Mouse (Mus musculus) CH12.LX (cell line): ENCODE data around the gene Fpgs. TPM values are rescaled to one million over a fixed set of nuclear protein-coding genes. Genes with fewer than 3 reads are reported as not detected.

Source experiments
- DNase-seq: peaks from one replicate; pipeline ENCODE4 v3.0.0-alpha.2; 2013; ENCODE audit errors: extremely low read depth
- H3K27ac ChIP-seq: 2 replicates; pipeline ENCODE4 v1.5.1; 2012; ENCODE audit warnings: low read depth, mild to moderate bottlenecking, control low read depth, moderate library complexity; ENCODE audit not compliant: insufficient read depth
- H3K27me3 ChIP-seq: replicated peaks from 2 replicates; pipeline ENCODE3; 2012; ENCODE audit warnings: inconsistent platforms
- H3K36me3 ChIP-seq, 2 experiments: replicated peaks in 1 of 2; 2 replicates each; pipeline versions ENCODE3 to v1.6.1; 2012; ENCODE audit warnings: inconsistent platforms in 1 of 2, low read length in 1 of 2, mild to moderate bottlenecking in 1 of 2, mixed read lengths in 1 of 2, moderate library complexity in 1 of 2; ENCODE audit not compliant: control insufficient read depth in 1 of 2, insufficient read depth in 1 of 2
- H3K4me1 ChIP-seq, 2 experiments: 2 replicates each; pipeline ENCODE4 v1.6.1; 2012; ENCODE audit warnings: inconsistent platforms in 1 of 2, moderate library complexity in 1 of 2; ENCODE audit not compliant: insufficient read depth in 2 of 2, control insufficient read depth in 1 of 2
- H3K4me2 ChIP-seq: 2 replicates; pipeline ENCODE4 v1.6.1; 2012; ENCODE audit warnings: low read depth, mild to moderate bottlenecking, control low read depth; ENCODE audit not compliant: poor library complexity, insufficient read depth, severe bottlenecking
- H3K4me3 ChIP-seq, 3 experiments: fragments of 150-350 bp in 1 of 3; sonication (generic) in 1 of 3; replicated peaks in 1 of 3; 2 replicates each; pipeline versions ENCODE3 to v1.5.1; 2011 to 2012; ENCODE audit warnings: low read depth in 2 of 3, low read length in 2 of 3, mild to moderate bottlenecking in 2 of 3, moderate library complexity in 2 of 3, control low read depth in 1 of 3, improper control_type of control experiment in 1 of 3, inconsistent platforms in 1 of 3, mixed read lengths in 1 of 3; ENCODE audit not compliant: poor library complexity in 1 of 3
- H3K79me2 ChIP-seq: replicated peaks from 2 replicates; pipeline ENCODE4 v1.6.1; 2012; ENCODE audit warnings: mild to moderate bottlenecking, moderate library complexity; ENCODE audit not compliant: control insufficient read depth, poor library complexity, insufficient read depth, severe bottlenecking; ENCODE audit errors: extremely low read depth
- H3K9ac ChIP-seq: 2 replicates; pipeline ENCODE4 v1.6.1; 2012; ENCODE audit warnings: low read depth, mild to moderate bottlenecking, control low read depth, moderate library complexity; ENCODE audit not compliant: insufficient read depth
- H3K9me3 ChIP-seq: replicated peaks from 2 replicates; pipeline ENCODE3; 2012; ENCODE audit warnings: low read length, inconsistent platforms, mixed read lengths
- BHLHE40 ChIP-seq: IDR thresholded peaks from 2 replicates; pipeline ENCODE4 v1.6.1; 2011; ENCODE audit warnings: mild to moderate bottlenecking, low read depth, low read length, improper control_type of control experiment
- CHD1 ChIP-seq: IDR thresholded peaks from 2 replicates; pipeline ENCODE4 v1.6.1; 2012; ENCODE audit warnings: low read depth, low read length, improper control_type of control experiment, inconsistent platforms
- CHD2 ChIP-seq: IDR thresholded peaks from 2 replicates; pipeline ENCODE4 v1.6.1; 2011; ENCODE audit warnings: low read length, improper control_type of control experiment
- ELF1 ChIP-seq: IDR thresholded peaks from 2 replicates; pipeline ENCODE4 v1.6.1; 2014; ENCODE audit warnings: low read depth, mild to moderate bottlenecking, inconsistent platforms, low read length, improper control_type of control experiment
- EP300 ChIP-seq: IDR thresholded peaks from 2 replicates; pipeline ENCODE4 v1.6.1; 2011; ENCODE audit warnings: low read length, improper control_type of control experiment
- HCFC1 ChIP-seq: IDR thresholded peaks from 2 replicates; pipeline ENCODE4 v1.6.1; 2012; ENCODE audit warnings: low read depth, mild to moderate bottlenecking, inconsistent platforms, low read length, improper control_type of control experiment
- IRF4 ChIP-seq: IDR thresholded peaks from 2 replicates; pipeline ENCODE4 v1.6.1; 2014; ENCODE audit warnings: low read depth, mild to moderate bottlenecking, inconsistent platforms, low read length, improper control_type of control experiment
- JUN ChIP-seq: IDR thresholded peaks from 2 replicates; pipeline ENCODE4 v1.6.1; 2011; ENCODE audit warnings: low read depth, mild to moderate bottlenecking, low read length, improper control_type of control experiment, moderate library complexity; ENCODE audit not compliant: insufficient read depth
- KAT2A ChIP-seq: IDR thresholded peaks from 2 replicates; pipeline ENCODE4 v1.6.1; 2012; ENCODE audit warnings: low read length, improper control_type of control experiment, inconsistent platforms; ENCODE audit not compliant: insufficient replicate concordance
- MAFK ChIP-seq: IDR thresholded peaks from 2 replicates; pipeline ENCODE4 v1.6.1; 2011; ENCODE audit warnings: low read length, improper control_type of control experiment; ENCODE audit not compliant: insufficient replicate concordance
- PAX5 ChIP-seq: IDR thresholded peaks from 2 replicates; pipeline ENCODE4 v1.6.1; 2012; ENCODE audit warnings: low read length, inconsistent platforms, mixed read lengths
- POLR2A ChIP-seq: IDR thresholded peaks from 2 replicates; pipeline ENCODE4 v1.6.1; 2011; ENCODE audit warnings: low read depth, mild to moderate bottlenecking, improper control_type of control experiment, low read length
- POLR2AphosphoS2 ChIP-seq: IDR thresholded peaks from 2 replicates; pipeline ENCODE4 v1.6.1; 2011; ENCODE audit warnings: low read depth, low read length, improper control_type of control experiment
- SMC3 ChIP-seq: IDR thresholded peaks from 2 replicates; pipeline ENCODE4 v1.6.1; 2011; ENCODE audit warnings: low read depth, low read length, improper control_type of control experiment
- TBP ChIP-seq: conservative IDR thresholded peaks from 2 replicates; pipeline ENCODE4 v1.6.1; 2011; ENCODE audit warnings: low read depth, low read length, improper control_type of control experiment
- USF1 ChIP-seq: IDR thresholded peaks from 2 replicates; pipeline ENCODE4 v1.6.1; 2014; ENCODE audit warnings: low read depth, mild to moderate bottlenecking, inconsistent platforms, low read length, improper control_type of control experiment
- ZKSCAN1 ChIP-seq: IDR thresholded peaks from 2 replicates; pipeline ENCODE4 v1.6.1; 2012; ENCODE audit warnings: low read depth, inconsistent platforms, low read length, improper control_type of control experiment, borderline replicate concordance
- ZMIZ1 ChIP-seq: IDR thresholded peaks from 2 replicates; pipeline ENCODE4 v1.6.1; 2012; ENCODE audit warnings: low read depth, mild to moderate bottlenecking, inconsistent platforms, low read length, improper control_type of control experiment
- ZNF384 ChIP-seq: IDR thresholded peaks from 2 replicates; pipeline ENCODE4 v1.6.1; 2012; ENCODE audit warnings: low read depth, low read length, improper control_type of control experiment, inconsistent platforms
- dilution Hi-C: fragments of 300-500 bp; cut with MboI; formaldehyde crosslinking; loops from 2 replicates; pipeline ENCODE4 v1.14.3; 2020; ENCODE audit warnings: low sequenced_read_pairs; ENCODE audit not compliant: extremely low pct_unique_long_range_greater_than_20kb, extremely low pct_ligation_motif_present
- in situ Hi-C: fragments of 300-500 bp; cut with MboI; formaldehyde crosslinking; loops from 3 replicates; pipeline ENCODE4 v1.14.3; 2019; ENCODE audit warnings: low sequenced_read_pairs, low pct_ligation_motif_present, low pct_unique_long_range_greater_than_20kb, mixed read lengths
- polyA plus RNA-seq: library from polyadenylated mRNA; unstranded; fragments of >175 nt; gene quantifications from 2 replicates; pipeline ENCODE4 v1.2.1, GENCODE M21; 2012; ENCODE audit warnings: low read depth; ENCODE audit not compliant: insufficient read length
- total RNA-seq, 2 experiments: library from RNA; depleted of rRNA; stranded (reverse); fragments of 300-350 nt in 1 of 2; fragments of >200 nt in 1 of 2; gene quantifications; 2 replicates each; pipeline ENCODE4 v1.2.3; 2012 to 2014

The Fpgs gene
- total and polyA plus RNA-seq, 3 experiments = 31.8 to 59.2 (median 41.8) TPM

- TF ChIP-seq BHLHE40 (peak; percentile 27; the same call in 1 of the 2 replicates), IRF4 (no peak), USF1 (0 out of 2 replicates have a peak, but pooled peaks have one; percentile 10), HCFC1 (peak; percentile 89), KAT2A (peak; percentile 57; the same call in 1 of the 2 replicates), MAFK (no peak), EP300 (no peak), ELF1 (peak; percentile 73), POLR2AphosphoS2 (peak; percentile 85; the same call in 1 of the 2 replicates)
Measured at GRCm38 (mm10) chr2:32693823-32694411, 10.0 kb downstream of the Fpgs start (continued).

- Histone ChIP-seq H3K4me3 (peak overlapping the region; percentile 70 to 98 (median 90)), H3K9ac (peak overlapping the region; percentile 64)
- DNase-seq = no peak
- dilution Hi-C loops = no loop called here
- no peak for TF ChIP-seq PAX5
- TF ChIP-seq JUN = no peak
- no peak for TF ChIP-seq MAFK
- TF ChIP-seq BHLHE40 = no peak
- TF ChIP-seq ZNF384 = no peak
- TF ChIP-seq POLR2AphosphoS2 = no peak
- no peak for TF ChIP-seq CHD1
- no peak for TF ChIP-seq ELF1
- no peak for TF ChIP-seq ZKSCAN1
- TF ChIP-seq POLR2A = no peak
- no peak for TF ChIP-seq SMC3
- no peak for TF ChIP-seq ZMIZ1
- no peak for TF ChIP-seq CHD2
- TF ChIP-seq, all 38 proteins: peak for 0
- peaks cover 11 to 44% of the 10 kb centered on the region in 2 experiments for H3K4me1 ChIP-seq
- H3K79me2 ChIP-seq = peaks cover 11% of the 10 kb centered on the region; the same call in 1 of the 2 replicates
- in situ Hi-C loops = no loop called here
- H3K4me2 ChIP-seq = peak overlapping the region; percentile 93
- peaks cover 9 to 32% of the 10 kb centered on the region in 2 experiments for H3K36me3 ChIP-seq
- H3K9me3 ChIP-seq = no peaks in the 10 kb centered on the region
- H3K27ac ChIP-seq = no peak overlapping the region
- H3K27me3 ChIP-seq = no peaks in the 10 kb centered on the region
Measured at GRCm38 (mm10) chr2:32693282-32693681, 10.7 kb downstream of the Fpgs start.

- H3K4me2 ChIP-seq = peak overlapping the region; percentile 93; the same call in 1 of the 2 replicates
- TF ChIP-seq USF1 (no peak), HCFC1 (no peak), TBP (no peak)
- TF ChIP-seq, all 38 proteins: peak for 0
- no peaks in the 10 kb centered on the region for H3K27me3 ChIP-seq
- peaks cover 11% of the 10 kb centered on the region; the same call in 1 of the 2 replicates for H3K79me2 ChIP-seq
- H3K9ac ChIP-seq = 0 out of 2 replicates have a peak overlapping the region, but pooled peaks have one; percentile 64
- in situ Hi-C loops = no loop called here
- no peak overlapping the region for H3K27ac ChIP-seq
- H3K4me1 ChIP-seq = peaks cover 11 to 44% of the 10 kb centered on the region in 2 experiments
- DNase-seq = no peak
- H3K4me3 ChIP-seq = peak overlapping the region in 2 of 3 experiments; percentile 9 to 98
- peaks cover 17 to 40% of the 10 kb centered on the region in 2 experiments for H3K36me3 ChIP-seq
- H3K9me3 ChIP-seq = no peaks in the 10 kb centered on the region
- dilution Hi-C loops = no loop called here
Measured at GRCm38 (mm10) chr2:32692496-32692895, 11.4 kb downstream of the Fpgs start.
